Mouse (Mus musculus): ENCODE data around the gene Sparcl1. TPM values are rescaled to one million over a fixed set of nuclear protein-coding genes. Genes with fewer than 3 reads are reported as not detected.

Gene Sparcl1
- polyA plus RNA-seq, 2 experiments: 63.9 to 68.4 TPM

- no peak overlapping the region for H3K27ac ChIP-seq (replicated peaks; ENCODE audit: low read depth, low read length)
- peaks cover 50% of the 10 kb centered on the region for H3K36me3 ChIP-seq (ENCODE audit: control insufficient read depth, insufficient read depth, low read length)
- no peak overlapping the region for H3K4me3 ChIP-seq (replicated peaks; ENCODE audit: low read length)
- no peak overlapping the region for H3K4me2 ChIP-seq (replicated peaks; ENCODE audit: low read depth, low read length, severe bottlenecking)
- no peaks in the 10 kb centered on the region for H3K4me1 ChIP-seq (ENCODE audit: control insufficient read depth, insufficient read depth, low read length)
- H3K9ac ChIP-seq (ENCODE audit: low read depth, low read length, severe bottlenecking): no peak overlapping the region
- no peak for ATAC-seq (ENCODE audit: low FRiP score, low read depth)
- 67% methylated on average over 15 of the region's 15 CpGs for WGBS
- no peaks in the 10 kb centered on the region for H3K27me3 ChIP-seq (ENCODE audit: control insufficient read depth, insufficient read depth, low read length)
- DNase-seq (ENCODE audit: low spot score): no peak
- no peaks in the 10 kb centered on the region for H3K9me3 ChIP-seq (ENCODE audit: control insufficient read depth, low read length)
- no peak for TF ChIP-seq POLR2A (IDR thresholded peaks at IDR 0.05; ENCODE audit: borderline replicate concordance, extremely low read depth, insufficient read depth, insufficient read length)
Measured at GRCm38 (mm10) chr5:104058021-104058420, 55.5 kb downstream of the Sparcl1 start.

DNA sequence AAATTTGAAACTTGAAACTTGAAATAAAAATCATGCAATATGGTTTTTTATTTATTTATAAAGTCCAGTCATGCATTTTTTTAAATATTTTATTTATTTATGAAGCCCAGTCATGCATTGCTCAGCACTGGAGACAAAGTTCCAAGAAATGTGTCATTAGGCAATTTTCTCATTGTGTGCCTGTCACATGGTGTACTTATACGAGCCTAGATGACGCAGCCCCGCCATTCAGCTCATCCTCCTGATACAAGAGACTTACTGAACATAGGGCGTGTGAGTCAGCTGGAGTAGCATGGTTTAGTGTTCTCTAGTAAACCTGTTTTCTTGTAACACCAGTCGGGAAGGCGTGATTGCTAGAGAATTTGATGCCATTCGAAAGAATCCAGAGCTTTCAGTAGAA, 57.2 kb downstream of the Sparcl1 start:
- ATAC-seq (ENCODE audit: low FRiP score, low read depth): no peak
- H3K4me2 ChIP-seq (replicated peaks; ENCODE audit: low read depth, low read length, severe bottlenecking): no peak overlapping the region
- H3K27me3 ChIP-seq (ENCODE audit: control insufficient read depth, insufficient read depth, low read length): no peaks in the 10 kb centered on the region
- H3K9ac ChIP-seq (ENCODE audit: low read depth, low read length, severe bottlenecking): no peak overlapping the region
- no peak overlapping the region for H3K27ac ChIP-seq (replicated peaks; ENCODE audit: low read depth, low read length)
- no peaks in the 10 kb centered on the region for H3K9me3 ChIP-seq (ENCODE audit: control insufficient read depth, low read length)
- no peak for TF ChIP-seq POLR2A (IDR thresholded peaks at IDR 0.05; ENCODE audit: borderline replicate concordance, extremely low read depth, insufficient read depth, insufficient read length)
- no peak overlapping the region for H3K4me3 ChIP-seq (replicated peaks; ENCODE audit: low read length)
- 89% methylated on average over 7 of the region's 7 CpGs for whole genome bisulfite sequencing
- H3K36me3 ChIP-seq (ENCODE audit: control insufficient read depth, insufficient read depth, low read length): peaks cover 43% of the 10 kb centered on the region
- DNase-seq (ENCODE audit: low spot score): no peak
- no peaks in the 10 kb centered on the region for H3K4me1 ChIP-seq (ENCODE audit: control insufficient read depth, insufficient read depth, low read length)

DNA sequence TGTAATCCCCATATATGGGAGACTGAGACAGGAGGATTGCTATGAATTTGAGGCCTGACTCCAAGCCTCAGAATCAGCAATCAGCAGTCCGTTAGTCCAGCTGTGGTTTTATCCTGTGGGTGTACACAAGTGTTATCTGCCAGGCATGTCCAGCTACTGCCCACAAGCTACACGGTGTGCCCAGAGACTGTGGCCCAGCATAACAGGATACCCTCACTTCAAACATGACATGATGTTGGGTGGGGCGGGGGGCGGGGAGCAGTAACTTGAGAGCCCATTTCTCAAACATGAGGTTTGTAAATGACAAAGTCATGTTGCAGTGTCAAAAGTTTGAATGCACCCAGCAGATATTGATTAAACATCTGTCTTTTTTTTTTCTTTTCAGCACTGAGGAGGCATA, 57.7 kb downstream of the Sparcl1 start:
- no peak for DNase-seq (ENCODE audit: low spot score)
- TF ChIP-seq POLR2A (IDR thresholded peaks at IDR 0.05; ENCODE audit: borderline replicate concordance, extremely low read depth, insufficient read depth, insufficient read length): no peak
- no peaks in the 10 kb centered on the region for H3K4me1 ChIP-seq (ENCODE audit: control insufficient read depth, insufficient read depth, low read length)
- H3K4me3 ChIP-seq (replicated peaks; ENCODE audit: low read length): no peak overlapping the region
- H3K9me3 ChIP-seq (ENCODE audit: control insufficient read depth, low read length): no peaks in the 10 kb centered on the region
- WGBS: 88% methylated on average over 4 of the region's 4 CpGs
- H3K27me3 ChIP-seq (ENCODE audit: control insufficient read depth, insufficient read depth, low read length): no peaks in the 10 kb centered on the region
- no peak overlapping the region for H3K27ac ChIP-seq (replicated peaks; ENCODE audit: low read depth, low read length)
- H3K36me3 ChIP-seq (ENCODE audit: control insufficient read depth, insufficient read depth, low read length): peaks cover 43% of the 10 kb centered on the region
- ATAC-seq (ENCODE audit: low FRiP score, low read depth): no peak
- H3K9ac ChIP-seq (ENCODE audit: low read depth, low read length, severe bottlenecking): no peak overlapping the region
- no peak overlapping the region for H3K4me2 ChIP-seq (replicated peaks; ENCODE audit: low read depth, low read length, severe bottlenecking)

DNA sequence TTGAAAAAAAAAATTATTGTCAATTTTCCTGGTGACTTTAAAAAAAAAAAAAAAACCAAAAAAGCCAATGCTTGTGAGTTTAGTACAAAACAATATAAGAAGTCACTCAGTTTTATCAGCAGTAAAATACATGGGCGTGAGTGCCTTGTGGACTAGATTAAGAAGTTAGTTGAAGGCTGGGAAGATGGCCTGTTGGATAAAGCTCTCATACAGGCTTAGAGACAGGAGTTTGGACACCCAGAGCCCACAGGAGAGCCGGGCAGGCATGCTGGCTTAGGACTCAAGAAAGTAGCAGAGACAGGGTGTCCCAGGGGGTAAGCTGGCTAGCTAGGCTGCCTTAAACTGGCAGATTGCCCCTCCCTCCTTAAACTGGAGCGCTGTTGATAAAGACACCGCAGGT, 58.6 kb downstream of the Sparcl1 start:
- no peak for DNase-seq (ENCODE audit: low spot score)
- no peaks in the 10 kb centered on the region for H3K27me3 ChIP-seq (ENCODE audit: control insufficient read depth, insufficient read depth, low read length)
- TF ChIP-seq POLR2A (IDR thresholded peaks at IDR 0.05; ENCODE audit: borderline replicate concordance, extremely low read depth, insufficient read depth, insufficient read length): no peak
- no peak for ATAC-seq (ENCODE audit: low FRiP score, low read depth)
- no peak overlapping the region for H3K4me2 ChIP-seq (replicated peaks; ENCODE audit: low read depth, low read length, severe bottlenecking)
- H3K9me3 ChIP-seq (ENCODE audit: control insufficient read depth, low read length): no peaks in the 10 kb centered on the region
- 89% methylated on average over 4 of the region's 4 CpGs for WGBS
- H3K9ac ChIP-seq (ENCODE audit: low read depth, low read length, severe bottlenecking): no peak overlapping the region
- H3K4me3 ChIP-seq (replicated peaks; ENCODE audit: low read length): no peak overlapping the region
- no peaks in the 10 kb centered on the region for H3K4me1 ChIP-seq (ENCODE audit: control insufficient read depth, insufficient read depth, low read length)
- peaks cover 40% of the 10 kb centered on the region for H3K36me3 ChIP-seq (ENCODE audit: control insufficient read depth, insufficient read depth, low read length)
- no peak overlapping the region for H3K27ac ChIP-seq (replicated peaks; ENCODE audit: low read depth, low read length)

DNA sequence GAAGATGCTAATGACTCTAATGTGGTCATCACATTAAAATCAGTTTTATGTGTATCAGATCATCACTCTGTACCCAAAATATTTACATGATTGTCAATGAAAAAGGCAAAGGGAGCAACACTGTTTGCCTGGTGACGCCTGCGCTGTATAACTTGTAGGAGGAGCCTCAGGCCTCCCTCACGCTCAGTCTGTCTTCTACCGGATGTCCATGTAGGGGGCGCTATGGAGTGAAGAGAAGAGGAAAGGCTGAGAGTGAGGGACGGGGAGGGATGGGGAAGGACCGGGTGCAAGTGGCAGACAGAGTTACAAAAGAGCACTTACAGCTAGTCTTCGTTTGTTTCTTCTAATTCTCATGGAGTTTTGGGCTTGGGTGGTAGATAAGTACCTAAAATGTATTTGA, 60.6 kb downstream of the Sparcl1 start:
- Histone ChIP-seq H3K27ac (replicated peaks; ENCODE audit: low read depth, low read length) (no peak overlapping the region), H3K4me3 (replicated peaks; ENCODE audit: low read length) (no peak overlapping the region), H3K9ac (ENCODE audit: low read depth, low read length, severe bottlenecking) (no peak overlapping the region), H3K27me3 (ENCODE audit: control insufficient read depth, insufficient read depth, low read length) (no peaks in the 10 kb centered on the region), H3K4me1 (ENCODE audit: control insufficient read depth, insufficient read depth, low read length) (peaks cover 5% of the 10 kb centered on the region; the same call in 1 of the 2 replicates), H3K36me3 (ENCODE audit: control insufficient read depth, insufficient read depth, low read length) (peaks cover 22% of the 10 kb centered on the region), H3K9me3 (ENCODE audit: control insufficient read depth, low read length) (no peaks in the 10 kb centered on the region), H3K4me2 (replicated peaks; ENCODE audit: low read depth, low read length, severe bottlenecking) (no peak overlapping the region)
- DNase-seq (ENCODE audit: low spot score) (no peak), ATAC-seq (ENCODE audit: low FRiP score, low read depth) (no peak)
- no peak for TF ChIP-seq POLR2A (IDR thresholded peaks at IDR 0.05; ENCODE audit: borderline replicate concordance, extremely low read depth, insufficient read depth, insufficient read length)
- 66% methylated on average over 8 of the region's 8 CpGs for whole genome bisulfite sequencing

- WGBS: 38% methylated on average over 4 of the region's 4 CpGs
- TF ChIP-seq POLR2A (IDR thresholded peaks at IDR 0.05; ENCODE audit: borderline replicate concordance, extremely low read depth, insufficient read depth, insufficient read length): no peak
- H3K27ac ChIP-seq (replicated peaks; ENCODE audit: low read depth, low read length): no peak overlapping the region
- no peak overlapping the region for H3K9ac ChIP-seq (ENCODE audit: low read depth, low read length, severe bottlenecking)
- H3K27me3 ChIP-seq (ENCODE audit: control insufficient read depth, insufficient read depth, low read length): no peaks in the 10 kb centered on the region
- H3K9me3 ChIP-seq (ENCODE audit: control insufficient read depth, low read length): no peaks in the 10 kb centered on the region
- no peak for ATAC-seq (ENCODE audit: low FRiP score, low read depth)
- H3K4me1 ChIP-seq (ENCODE audit: control insufficient read depth, insufficient read depth, low read length): peaks cover 15% of the 10 kb centered on the region
- peak overlapping the region; percentile 62 for H3K4me2 ChIP-seq (replicated peaks; ENCODE audit: low read depth, low read length, severe bottlenecking)
- H3K36me3 ChIP-seq (ENCODE audit: control insufficient read depth, insufficient read depth, low read length): peaks cover 14% of the 10 kb centered on the region
- DNase-seq (ENCODE audit: low spot score): no peak
- peak overlapping the region; percentile 72 for H3K4me3 ChIP-seq (replicated peaks; ENCODE audit: low read length)
Measured at GRCm38 (mm10) chr5:104048139-104048538, 65.4 kb downstream of the Sparcl1 start.

Data from limb, embryonic 14.5 days (tissue).